Mouse (Mus musculus) cerebellum, adult 2 months (tissue): ENCODE results near the gene S100a6. TPM values are rescaled to one million over a fixed set of nuclear protein-coding genes. Genes with fewer than 3 reads are reported as not detected.

Source experiments
- DNase-seq, 2 experiments: peaks; one replicate each; pipeline ENCODE4 v3.0.0; 2021
- H3K27ac ChIP-seq: fragments of 200-500 bp; 2 replicates; pipeline ENCODE4 v1.5.1; 2012; ENCODE audit warnings: low read length, control low read depth, inconsistent platforms; ENCODE audit not compliant: insufficient read depth
- H3K27me3 ChIP-seq: fragments of 200-500 bp; 2 replicates; pipeline ENCODE4 v1.6.1; 2012; ENCODE audit warnings: inconsistent platforms, mild to moderate bottlenecking, low read length, moderate library complexity; ENCODE audit not compliant: control insufficient read depth, insufficient read depth
- H3K4me1 ChIP-seq: fragments of 200-500 bp; 2 replicates; pipeline ENCODE4 v1.6.1; 2011; ENCODE audit warnings: low read length; ENCODE audit not compliant: control insufficient read depth, insufficient read depth
- H3K4me3 ChIP-seq: fragments of 200-500 bp; replicated peaks from 2 replicates; pipeline ENCODE3; 2011; ENCODE audit warnings: mild to moderate bottlenecking, low read depth, low read length, control low read depth; ENCODE audit not compliant: insufficient read depth
- CTCF ChIP-seq: fragments of 200-500 bp; IDR thresholded peaks from 2 replicates; pipeline ENCODE4 v1.5.1; 2011; ENCODE audit warnings: low read depth, mild to moderate bottlenecking, control low read depth, low read length, moderate library complexity, borderline replicate concordance; ENCODE audit not compliant: insufficient read depth
- POLR2A ChIP-seq: fragments of 200-500 bp; IDR thresholded peaks from 2 replicates; pipeline ENCODE4 v1.6.1; 2011; ENCODE audit warnings: low read length, control low read depth, borderline replicate concordance; ENCODE audit not compliant: insufficient read depth
- WGBS: fragments of 180-500 bp; shearing (Covaris S2); methylation state at CpG from one replicate; pipeline ENCODE4 v1.1.7; 2018; 5-methylcytosine and 5-hydroxymethylcytosine counted together
- polyA plus RNA-seq: library from polyadenylated mRNA; depleted of rRNA; stranded (reverse); fragments of >200 nt; gene quantifications from 2 replicates; pipeline ENCODE4 v1.2.3, GENCODE M21; 2012; rRNA removed

S100a6 gene
- 32.0 and 36.0 TPM in 2 replicates for polyA plus RNA-seq

- peak in 1 of 2 experiments; percentile 8 for DNase-seq
- peak; percentile 63 for TF ChIP-seq CTCF
- no peak for TF ChIP-seq POLR2A
- Histone ChIP-seq H3K4me3 (peak within 1 kb of the TSS; percentile 26), H3K27me3 (0 out of 2 replicates have a peak, but pooled peaks cover 2% of the 10 kb centered on the region), H3K27ac (no peak within 1 kb of the TSS), H3K4me1 (peaks cover 5% of the 10 kb centered on the region)
- WGBS, result 1% methylated on average over 23 of the region's 23 CpGs
These were observed at the start of gene S100a6 for GRCm38 (mm10) chr3:90612728-90613291. TSS of gene S100a6 (plus strand) at chr3:90612882.

GRCm38 (mm10) chr3:90574691-90575090 lies 38.0 kb upstream of the S100a6 start:
- no peak for TF ChIP-seq CTCF
- TF ChIP-seq POLR2A, result no peak

GRCm38 (mm10) chr3:90575320-90575719 lies 37.4 kb upstream of the S100a6 start:
- H3K4me3 ChIP-seq, result no peak overlapping the region
- no peak for DNase-seq
- no peaks in the 10 kb centered on the region for H3K27me3 ChIP-seq
- no peak for TF ChIP-seq CTCF
- no peak for TF ChIP-seq POLR2A
- no peak overlapping the region for H3K27ac ChIP-seq
- 88% methylated on average over 3 of the region's 3 CpGs for WGBS
- H3K4me1 ChIP-seq, result no peaks in the 10 kb centered on the region

More at GRCm38 (mm10) chr3:90574691-90575090, 38.0 kb upstream of the S100a6 start:
- DNase-seq, result no peak
- no peaks in the 10 kb centered on the region for H3K4me1 ChIP-seq
- no peak overlapping the region for H3K4me3 ChIP-seq
- H3K27me3 ChIP-seq, result no peaks in the 10 kb centered on the region
- no peak overlapping the region for H3K27ac ChIP-seq
- WGBS, result 39% methylated on average over 5 of the region's 5 CpGs

- no peaks in the 10 kb centered on the region for H3K27me3 ChIP-seq
- no peak overlapping the region for H3K27ac ChIP-seq
- H3K4me3 ChIP-seq, result no peak overlapping the region
- H3K4me1 ChIP-seq, result no peaks in the 10 kb centered on the region
- 35% methylated on average over 10 of the region's 10 CpGs for WGBS
- no peak for TF ChIP-seq POLR2A
- TF ChIP-seq CTCF, result no peak
- DNase-seq, result no peak
These were observed 36.2 kb upstream of the S100a6 start for GRCm38 (mm10) chr3:90576351-90577001.

GRCm38 (mm10) chr3:90579433-90579832 lies 33.2 kb upstream of the S100a6 start:
- Histone ChIP-seq H3K4me3 (no peak overlapping the region), H3K27me3 (no peaks in the 10 kb centered on the region), H3K4me1 (no peaks in the 10 kb centered on the region), H3K27ac (no peak overlapping the region)
- whole genome bisulfite sequencing, result 44% methylated on average over 7 of the region's 7 CpGs
- no peak for TF ChIP-seq CTCF
- TF ChIP-seq POLR2A, result no peak
- no peak for DNase-seq

GRCm38 (mm10) chr3:90581141-90581540 lies 31.5 kb upstream of the S100a6 start:
- Histone ChIP-seq H3K4me1 (no peaks in the 10 kb centered on the region; the same call in 1 of the 2 replicates), H3K27me3 (no peaks in the 10 kb centered on the region), H3K4me3 (no peak overlapping the region), H3K27ac (no peak overlapping the region)
- TF ChIP-seq CTCF (no peak), POLR2A (no peak)
- WGBS, result 98% methylated on average over 5 of the region's 5 CpGs
- DNase-seq, result no peak

- H3K4me3 ChIP-seq, result no peak overlapping the region
- no peak overlapping the region for H3K27ac ChIP-seq
- no peaks in the 10 kb centered on the region for H3K27me3 ChIP-seq
- H3K4me1 ChIP-seq, result no peaks in the 10 kb centered on the region; the same call in 1 of the 2 replicates
- 100% methylated on average over 1 of the region's 1 CpGs for WGBS
- no peak for DNase-seq
- no peak for TF ChIP-seq CTCF
- TF ChIP-seq POLR2A, result no peak
These were observed 30.5 kb upstream of the S100a6 start for GRCm38 (mm10) chr3:90582156-90582555.

- Histone ChIP-seq H3K4me3 (no peak overlapping the region), H3K27me3 (no peaks in the 10 kb centered on the region), H3K4me1 (no peaks in the 10 kb centered on the region; the same call in 1 of the 2 replicates), H3K27ac (no peak overlapping the region)
- no peak for DNase-seq
- 89% methylated on average over 4 of the region's 4 CpGs for WGBS
- no peak for TF ChIP-seq POLR2A
- TF ChIP-seq CTCF, result no peak
These were observed 30.1 kb upstream of the S100a6 start for GRCm38 (mm10) chr3:90582556-90582955.
